9 mouse cellular contexts compared by ENCODE assay signal in genomic region chr4:3229532-3229931, GRCm38 (mm10). TPM values are rescaled to one million over a fixed set of nuclear protein-coding genes. Genes with fewer than 3 reads are reported as not detected.
DNase-seq lines count a peak whose midpoint lies in the region; ATAC-seq and TF ChIP-seq lines count a peak whose summit lies in the region.
"Had no signal": no experiment of that assay in that cellular context is flagged by ENCODE, and none has a peak within 500 bp of the region (broad histone marks: within the 10 kb centered on the region; RNA-seq: fewer than 3 reads in every experiment).

No protein-coding gene starts in this region.

- H3K4me3 ChIP-seq in kidney, adult 2 months (ENCODE audit: insufficient read depth, low read depth, low read length), result no peak overlapping the region
- no peak overlapping the region for H3K4me3 ChIP-seq in embryonic facial prominence, embryonic 11.5 days (ENCODE audit: low read depth, low read length)
- H3K4me3 ChIP-seq in heart, embryonic 16.5 days (ENCODE audit: low read length), result no peak overlapping the region
- no peak overlapping the region for H3K4me3 ChIP-seq in limb, embryonic 14.5 days (replicated peaks; ENCODE audit: low read length)
- H3K4me3 ChIP-seq in stomach, embryonic 16.5 days (replicated peaks; ENCODE audit: low read length), result no peak overlapping the region

- H3K36me3 ChIP-seq in kidney, adult 2 months (ENCODE audit: control insufficient read depth, insufficient read depth, low read length), result no peaks in the 10 kb centered on the region
- no peaks in the 10 kb centered on the region for H3K36me3 ChIP-seq in embryonic facial prominence, embryonic 11.5 days (replicated peaks; ENCODE audit: control insufficient read depth, insufficient read depth, low read depth, low read length)
- H3K36me3 ChIP-seq in heart, embryonic 16.5 days (ENCODE audit: control insufficient read depth, insufficient read depth), result no peaks in the 10 kb centered on the region
- no peaks in the 10 kb centered on the region for H3K36me3 ChIP-seq in limb, embryonic 14.5 days (ENCODE audit: control insufficient read depth, insufficient read depth, low read length)
- no peaks in the 10 kb centered on the region for H3K36me3 ChIP-seq in stomach, embryonic 16.5 days (ENCODE audit: control insufficient read depth, insufficient read depth, low read length)

- no peak overlapping the region for H3K9ac ChIP-seq in embryonic facial prominence, embryonic 11.5 days (replicated peaks; ENCODE audit: low read length)
- no peak overlapping the region for H3K9ac ChIP-seq in heart, embryonic 16.5 days (ENCODE audit: low read length)
- H3K9ac ChIP-seq in limb, embryonic 14.5 days (ENCODE audit: low read depth, low read length, severe bottlenecking), result no peak overlapping the region
- H3K9ac ChIP-seq in stomach, embryonic 16.5 days (ENCODE audit: low read length), result no peak overlapping the region

- 0 out of 2 replicates have a peak, but pooled peaks have one; percentile 27 for ATAC-seq in embryonic facial prominence, embryonic 11.5 days (replicated peaks; ENCODE audit: insufficient number of reproducible peaks, low FRiP score, low TSS enrichment, low read depth)
- peak; percentile 39; the same call in 1 of the 2 replicates for ATAC-seq in heart, embryonic 16.5 days (replicated peaks; ENCODE audit: extremely low read depth, insufficient read depth, low FRiP score)
- peak; percentile 27; the same call in 1 of the 2 replicates for ATAC-seq in limb, embryonic 14.5 days (ENCODE audit: low FRiP score, low read depth)
- ATAC-seq in stomach, embryonic 16.5 days (ENCODE audit: insufficient read depth, low FRiP score), result peak; percentile 17

- WGBS in kidney, adult 2 months, result 64% methylated on average over 4 of the region's 4 CpGs
- 72% methylated on average over 4 of the region's 4 CpGs for WGBS in embryonic facial prominence, embryonic 11.5 days
- 58% methylated on average over 4 of the region's 4 CpGs for WGBS in heart, embryonic 16.5 days
- 70% methylated on average over 4 of the region's 4 CpGs for WGBS in limb, embryonic 14.5 days
- 68% methylated on average over 4 of the region's 4 CpGs for WGBS in stomach, embryonic 16.5 days

- peak; percentile 44 for DNase-seq in kidney, adult 2 months
- DNase-seq in kidney, adult 11 months, result no peak
- DNase-seq in embryonic facial prominence, embryonic 11.5 days (ENCODE audit: low spot score), result no peak
- peak; percentile 52 for DNase-seq in limb, embryonic 14.5 days (ENCODE audit: low spot score)
- no peak for DNase-seq in ovary, postnatal 10 days (ENCODE audit: low spot score)
- no peak for DNase-seq in layer of hippocampus, adult 9-11 months

- H3K9me3 ChIP-seq in embryonic facial prominence, embryonic 11.5 days (replicated peaks; ENCODE audit: control insufficient read depth, low read length), result peaks cover 28% of the 10 kb centered on the region
- H3K9me3 ChIP-seq in heart, embryonic 16.5 days (replicated peaks; ENCODE audit: control insufficient read depth, low read length), result peaks cover 17% of the 10 kb centered on the region
- peaks cover 33% of the 10 kb centered on the region for H3K9me3 ChIP-seq in limb, embryonic 14.5 days (ENCODE audit: control insufficient read depth, low read length)
- peaks cover 13% of the 10 kb centered on the region for H3K9me3 ChIP-seq in stomach, embryonic 16.5 days (replicated peaks; ENCODE audit: control insufficient read depth, low read length)

- TF ChIP-seq CTCF in kidney, adult 2 months (conservative IDR thresholded peaks at IDR 0.05; ENCODE audit: insufficient read depth, insufficient read length, low read depth, low read length), result no peak

- H3K27me3 ChIP-seq in kidney, adult 2 months (replicated peaks; ENCODE audit: control insufficient read depth, insufficient read depth, low read length), result no peaks in the 10 kb centered on the region
- no peaks in the 10 kb centered on the region for H3K27me3 ChIP-seq in embryonic facial prominence, embryonic 11.5 days (ENCODE audit: control insufficient read depth, insufficient read depth, low read length)
- no peaks in the 10 kb centered on the region for H3K27me3 ChIP-seq in heart, embryonic 16.5 days (ENCODE audit: control insufficient read depth, insufficient read depth, low read length)
- no peaks in the 10 kb centered on the region for H3K27me3 ChIP-seq in limb, embryonic 14.5 days (ENCODE audit: control insufficient read depth, insufficient read depth, low read length)
- H3K27me3 ChIP-seq in stomach, embryonic 16.5 days (ENCODE audit: control insufficient read depth, insufficient read depth, low read length), result no peaks in the 10 kb centered on the region

- no peak overlapping the region for H3K27ac ChIP-seq in kidney, adult 2 months (ENCODE audit: insufficient read depth, low read depth, low read length)
- H3K27ac ChIP-seq in embryonic facial prominence, embryonic 11.5 days (replicated peaks; ENCODE audit: low read depth, low read length), result no peak overlapping the region
- no peak overlapping the region for H3K27ac ChIP-seq in heart, embryonic 16.5 days (ENCODE audit: low read length)
- no peak overlapping the region for H3K27ac ChIP-seq in limb, embryonic 14.5 days (replicated peaks; ENCODE audit: low read depth, low read length)
- no peak overlapping the region for H3K27ac ChIP-seq in stomach, embryonic 16.5 days (ENCODE audit: low read length)

- H3K4me2 ChIP-seq in embryonic facial prominence, embryonic 11.5 days (ENCODE audit: low read depth, low read length), result no peak overlapping the region
- no peak overlapping the region for H3K4me2 ChIP-seq in heart, embryonic 16.5 days (ENCODE audit: low read depth, low read length)
- no peak overlapping the region for H3K4me2 ChIP-seq in limb, embryonic 14.5 days (replicated peaks; ENCODE audit: low read depth, low read length, severe bottlenecking)
- H3K4me2 ChIP-seq in stomach, embryonic 16.5 days (ENCODE audit: low read depth, low read length), result no peak overlapping the region

- TF ChIP-seq POLR2A in kidney, adult 2 months (IDR thresholded peaks at IDR 0.05; ENCODE audit: low read depth, low read length), result no peak
- no peak for TF ChIP-seq POLR2A in limb, embryonic 14.5 days (IDR thresholded peaks at IDR 0.05; ENCODE audit: borderline replicate concordance, extremely low read depth, insufficient read depth, insufficient read length)

- no peaks in the 10 kb centered on the region for H3K4me1 ChIP-seq in kidney, adult 2 months (ENCODE audit: control insufficient read depth, insufficient read depth, low read length)
- no peaks in the 10 kb centered on the region for H3K4me1 ChIP-seq in embryonic facial prominence, embryonic 11.5 days (ENCODE audit: control insufficient read depth, insufficient read depth, low read length)
- no peaks in the 10 kb centered on the region for H3K4me1 ChIP-seq in heart, embryonic 16.5 days (ENCODE audit: control insufficient read depth, insufficient read depth, low read length)
- H3K4me1 ChIP-seq in limb, embryonic 14.5 days (ENCODE audit: control insufficient read depth, insufficient read depth, low read length), result no peaks in the 10 kb centered on the region
- H3K4me1 ChIP-seq in stomach, embryonic 16.5 days (ENCODE audit: control insufficient read depth, insufficient read depth, low read length), result no peaks in the 10 kb centered on the region

RNA-seq across cellular contexts. Expression of gene Vmn1r3, which starts 44.4 kb away (rescaled TPM):
- polyA plus RNA-seq in kidney, adult 2 months (2012; rRNA removed), result not detected in 2 replicates
- not detected in 2 replicates for polyA plus RNA-seq in embryonic facial prominence, embryonic 11.5 days (2014; fragmentation: Nextera tagmentation; extraction: Ambion mirVana)
- polyA plus RNA-seq in heart, embryonic 16.5 days (2015; fragmentation: Nextera tagmentation; extraction: Ambion mirVana), result not detected in 2 replicates
- polyA plus RNA-seq in limb, embryonic 14.5 days (2012; rRNA removed), result not detected in 2 replicates
- not detected in 2 replicates for polyA plus RNA-seq in limb, embryonic 14.5 days (2014; fragmentation: Nextera tagmentation; extraction: Ambion mirVana)
- not detected in 2 replicates for polyA plus RNA-seq in stomach, embryonic 16.5 days (2015; fragmentation: Nextera tagmentation; extraction: Ambion mirVana)
- polyA plus RNA-seq: spleen, adult 2 months had no signal

Comparison
In these comparisons a context has a peak if more than half of its experiments do, and no peak if none do; other contexts are left out.
1. DNase-seq: peak in kidney, adult 2 months (single experiment) and limb, embryonic 14.5 days (single experiment); none in kidney, adult 11 months (single experiment), embryonic facial prominence, embryonic 11.5 days (single experiment), ovary, postnatal 10 days (single experiment) and layer of hippocampus, adult 9-11 months (single experiment).
2. Peak in every context shown above with its lines, with median percentiles within 50 percentile points of each other: ATAC-seq.